Mouse (Mus musculus): ENCODE results near the gene Calu.

- TF ChIP-seq RAD21 (IDR thresholded peaks at IDR 0.05; ENCODE audit: low read depth, low read length) (peak; percentile 17), CTCF (IDR thresholded peaks at IDR 0.05 in 2 of 3, conservative IDR thresholded peaks at IDR 0.05 in 1 of 3; ENCODE audit: control insufficient read depth in 1 of 3, insufficient read depth in 1 of 3, low read depth in 2 of 3, low read length in 3 of 3, poor library complexity in 1 of 3, severe bottlenecking in 1 of 3) (peak; percentile 24 to 30 (median 28); a peak in 4 of 6 replicates), USF1 (IDR thresholded peaks at IDR 0.05; ENCODE audit: low read depth, low read length) (no peak), POLR2A (IDR thresholded peaks at IDR 0.05; ENCODE audit: control insufficient read depth in 1 of 2, insufficient read depth in 1 of 2, low read depth in 1 of 2, low read length in 2 of 2, poor library complexity in 1 of 2) (no peak), MAFK (IDR thresholded peaks at IDR 0.05; ENCODE audit: borderline replicate concordance, low read depth, low read length) (no peak), ZC3H11A (IDR thresholded peaks at IDR 0.05; ENCODE audit: low read depth, low read length) (no peak), HCFC1 (IDR thresholded peaks at IDR 0.05; ENCODE audit: low read depth, low read length) (no peak), CHD2 (IDR thresholded peaks at IDR 0.05; ENCODE audit: low read length) (no peak), ELF1 (IDR thresholded peaks at IDR 0.05; ENCODE audit: low read depth, low read length) (no peak)
Measured at GRCm38 (mm10) chr6:29305462-29305861, 42.4 kb upstream of the Calu start.

All from MEL (cell line).